Mouse (Mus musculus) megakaryocyte progenitor cell, adult 5-6 weeks (primary cell): ENCODE measurements around the gene Gm28998. TPM values are rescaled to one million over a fixed set of nuclear protein-coding genes. Genes with fewer than 3 reads are reported as not detected.
"Not testable (repeated sequence)": the region's sequence is repeated elsewhere in the genome, so short reads cannot be mapped to it uniquely, and the experiment has no call there.

Source experiments
- ATAC-seq: replicated peaks from 2 replicates; pipeline ENCODE4 v1.8.0; 2016; ENCODE audit warnings: mild to moderate bottlenecking, moderate TSS enrichment, inconsistent platforms; ENCODE audit not compliant: poor library complexity
- total RNA-seq, 2 experiments: library from RNA; stranded (forward) in 1 of 2; stranded (reverse) in 1 of 2; fragments of 157-497, 149-512 nt in 1 of 2; fragments of 200-1000 nt in 1 of 2; gene quantifications; 2 replicates each; pipeline versions ENCODE4 v1.2.3 to v1.2.4; 2015 to 2017

The Gm28998 gene
- not detected in 2 replicates for total RNA-seq (2015)
- total RNA-seq (2017) = not detected in 2 replicates

DNA sequence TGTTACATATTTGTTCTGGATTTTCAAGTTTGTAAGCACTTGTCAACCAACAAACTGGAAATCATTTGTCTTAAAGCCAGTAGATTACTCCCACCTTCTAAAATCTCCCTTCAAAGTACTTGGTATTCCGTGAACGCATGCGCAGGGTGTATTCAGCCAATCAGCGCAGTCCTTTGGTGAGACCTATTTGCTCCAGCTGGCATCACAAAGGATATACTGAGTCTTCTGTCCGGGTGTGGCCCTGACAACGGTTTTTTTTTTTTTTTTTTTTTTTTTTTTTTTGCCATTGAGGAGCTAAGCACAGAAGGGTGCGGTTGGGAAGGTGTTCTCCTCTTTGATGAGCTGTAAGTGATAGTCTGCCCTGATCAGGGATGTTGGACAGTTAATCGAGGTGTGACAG, at the start of gene Gm28998:
Gene Gm28998, plus strand, starts transcription at position 301 of the 400 bp plus-strand sequence.
- not testable (repeated sequence) for ATAC-seq

Other genes with a start within 250 kb of the Gm28998 start
- not detected in 2 replicates for gene Gm21244, start 84.5 kb upstream of the Gm28998 start, total RNA-seq (2015)
- not detected in 2 replicates for gene Gm21244, start 84.5 kb upstream of the Gm28998 start, total RNA-seq (2017)
- not detected in 2 replicates for gene Gm21788, start 151.2 kb downstream of the Gm28998 start, total RNA-seq (2015)
- gene Gm21788, start 151.2 kb downstream of the Gm28998 start, total RNA-seq (2017) = not detected in 2 replicates